Mouse (Mus musculus): Measurements from ENCODE around the gene Galnt7. TPM values are rescaled to one million over a fixed set of nuclear protein-coding genes. Genes with fewer than 3 reads are reported as not detected.

The Galnt7 gene
- polyA plus RNA-seq, 1 experiment from 2014 or later: 3.7 TPM

- Histone ChIP-seq H3K9ac (ENCODE audit: low read depth, low read length) (no peak overlapping the region), H3K27me3 (ENCODE audit: control insufficient read depth, insufficient read depth, low read depth, low read length) (no peaks in the 10 kb centered on the region), H3K4me2 (ENCODE audit: low read depth, low read length) (no peak overlapping the region), H3K9me3 (replicated peaks; ENCODE audit: control insufficient read depth, low read length) (no peaks in the 10 kb centered on the region), H3K4me3 (ENCODE audit: low read depth, low read length) (no peak overlapping the region), H3K36me3 (ENCODE audit: control insufficient read depth, insufficient read depth) (no peaks in the 10 kb centered on the region), H3K27ac (ENCODE audit: low read length) (no peak overlapping the region), H3K4me1 (ENCODE audit: control insufficient read depth, low read depth, low read length) (no peaks in the 10 kb centered on the region)
- ATAC-seq (ENCODE audit: low read depth): no peak
- 46% methylated on average over 15 of the region's 15 CpGs for WGBS (ENCODE audit: insufficient replicate concordance)
Measured at GRCm38 (mm10) chr8:57637599-57638280, 15.1 kb downstream of the Galnt7 start.

GRCm38 (mm10) chr8:57636698-57637097, 16.1 kb downstream of the Galnt7 start:
- H3K9ac ChIP-seq (ENCODE audit: low read depth, low read length): no peak overlapping the region
- H3K9me3 ChIP-seq (replicated peaks; ENCODE audit: control insufficient read depth, low read length): no peaks in the 10 kb centered on the region
- H3K4me2 ChIP-seq (ENCODE audit: low read depth, low read length): no peak overlapping the region
- no peak for ATAC-seq (ENCODE audit: low read depth)
- no peaks in the 10 kb centered on the region for H3K36me3 ChIP-seq (ENCODE audit: control insufficient read depth, insufficient read depth)
- no peaks in the 10 kb centered on the region for H3K4me1 ChIP-seq (ENCODE audit: control insufficient read depth, low read depth, low read length)
- H3K4me3 ChIP-seq (ENCODE audit: low read depth, low read length): no peak overlapping the region
- H3K27me3 ChIP-seq (ENCODE audit: control insufficient read depth, insufficient read depth, low read depth, low read length): no peaks in the 10 kb centered on the region
- WGBS (ENCODE audit: insufficient replicate concordance): 59% methylated on average over 11 of the region's 11 CpGs
- no peak overlapping the region for H3K27ac ChIP-seq (ENCODE audit: low read length)

DNA sequence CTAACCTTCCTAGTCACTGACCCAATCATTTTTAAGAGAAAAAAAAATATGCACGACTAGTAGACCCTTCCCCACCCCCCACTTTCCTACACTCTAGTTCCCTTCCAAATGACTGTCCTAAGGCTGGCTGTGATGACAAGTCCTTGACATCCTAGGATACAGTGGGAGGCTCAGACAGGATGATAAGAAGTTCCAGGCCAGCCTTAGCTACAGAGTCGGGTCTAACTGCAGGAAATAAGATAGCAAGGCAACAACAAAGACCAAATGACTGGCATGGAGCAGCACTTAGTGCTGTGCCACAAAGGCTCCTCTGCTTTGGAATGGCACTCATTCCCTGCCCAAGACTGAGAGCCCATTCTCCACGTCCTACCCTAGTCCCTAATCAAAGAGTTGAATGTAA, 16.6 kb downstream of the Galnt7 start:
- H3K4me2 ChIP-seq (ENCODE audit: low read depth, low read length): no peak overlapping the region
- no peaks in the 10 kb centered on the region for H3K9me3 ChIP-seq (replicated peaks; ENCODE audit: control insufficient read depth, low read length)
- H3K27me3 ChIP-seq (ENCODE audit: control insufficient read depth, insufficient read depth, low read depth, low read length): no peaks in the 10 kb centered on the region
- WGBS (ENCODE audit: insufficient replicate concordance): 26% methylated on average over 3 of the region's 3 CpGs
- no peak overlapping the region for H3K9ac ChIP-seq (ENCODE audit: low read depth, low read length)
- H3K36me3 ChIP-seq (ENCODE audit: control insufficient read depth, insufficient read depth): no peaks in the 10 kb centered on the region
- H3K27ac ChIP-seq (ENCODE audit: low read length): no peak overlapping the region
- no peak overlapping the region for H3K4me3 ChIP-seq (ENCODE audit: low read depth, low read length)
- no peak for ATAC-seq (ENCODE audit: low read depth)
- no peaks in the 10 kb centered on the region for H3K4me1 ChIP-seq (ENCODE audit: control insufficient read depth, low read depth, low read length)

DNA sequence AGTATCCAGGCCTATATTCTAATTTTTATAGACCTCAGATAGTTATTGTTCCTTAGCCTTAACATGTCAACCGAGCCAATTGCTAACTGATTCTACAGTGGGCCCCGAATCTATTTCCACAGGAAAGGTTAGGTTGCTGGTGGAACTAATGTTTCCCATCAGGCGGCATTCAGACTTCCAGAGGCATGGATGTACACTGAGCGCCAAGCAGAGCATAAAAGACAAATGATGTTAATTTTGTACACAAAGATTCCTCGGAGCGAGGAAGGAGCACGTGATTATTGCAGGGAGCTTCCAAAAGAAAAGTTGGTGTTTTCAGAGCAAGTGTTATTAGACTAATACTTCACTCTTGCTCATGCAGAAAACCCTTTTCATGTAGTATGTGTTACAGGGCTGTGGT, 21.1 kb downstream of the Galnt7 start:
- Histone ChIP-seq H3K4me3 (ENCODE audit: low read depth, low read length) (no peak overlapping the region), H3K27me3 (ENCODE audit: control insufficient read depth, insufficient read depth, low read depth, low read length) (no peaks in the 10 kb centered on the region), H3K9ac (ENCODE audit: low read depth, low read length) (no peak overlapping the region), H3K27ac (ENCODE audit: low read length) (no peak overlapping the region), H3K4me2 (ENCODE audit: low read depth, low read length) (no peak overlapping the region), H3K9me3 (replicated peaks; ENCODE audit: control insufficient read depth, low read length) (no peaks in the 10 kb centered on the region), H3K4me1 (ENCODE audit: control insufficient read depth, low read depth, low read length) (peaks cover 6% of the 10 kb centered on the region), H3K36me3 (ENCODE audit: control insufficient read depth, insufficient read depth) (no peaks in the 10 kb centered on the region)
- ATAC-seq (ENCODE audit: low read depth): no peak
- 80% methylated on average over 7 of the region's 7 CpGs for WGBS (ENCODE audit: insufficient replicate concordance)

GRCm38 (mm10) chr8:57630148-57630547, 22.7 kb downstream of the Galnt7 start:
- ATAC-seq (ENCODE audit: low read depth): no peak

DNA sequence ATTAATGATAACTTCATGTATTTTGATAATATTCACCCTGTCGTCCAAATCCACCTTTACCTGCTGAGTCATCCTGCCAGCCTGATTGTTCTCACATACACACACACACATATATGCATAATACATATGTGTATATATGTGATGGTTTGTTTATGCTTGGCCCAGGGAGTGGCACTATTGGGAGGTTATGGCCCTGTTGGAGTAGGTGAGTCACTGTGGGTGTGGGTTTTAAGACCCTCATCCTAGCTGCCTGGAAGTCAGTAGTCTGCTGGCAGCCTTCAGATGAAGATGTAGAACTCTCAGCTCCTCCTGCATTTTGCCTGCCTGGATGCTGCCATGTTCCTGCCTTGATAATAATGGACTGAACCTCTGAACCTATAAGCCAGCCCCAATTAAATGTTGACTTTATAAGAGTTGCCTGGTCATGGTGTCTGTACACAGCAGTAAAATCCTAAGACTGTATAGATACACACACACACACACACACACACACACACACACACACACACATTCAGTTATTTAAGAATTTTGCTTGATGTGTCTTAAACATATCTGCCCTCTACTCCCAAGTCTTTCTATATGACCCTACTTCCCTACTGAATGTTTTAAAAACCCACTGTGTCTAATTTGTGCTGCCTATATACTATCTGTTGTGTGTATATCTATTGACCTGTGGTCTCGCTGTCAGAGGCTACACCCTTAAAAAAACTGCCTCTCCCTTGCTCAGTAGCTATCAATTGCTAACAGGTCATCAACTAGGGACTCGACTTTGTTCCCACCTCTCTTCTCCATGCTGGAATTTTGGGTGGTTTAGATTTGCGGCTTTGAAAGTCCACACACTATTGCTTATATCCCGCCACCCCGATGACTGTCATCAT, 23.8 kb downstream of the Galnt7 start:
- H3K27ac ChIP-seq (ENCODE audit: low read length): no peak overlapping the region
- no peak overlapping the region for H3K4me3 ChIP-seq (ENCODE audit: low read depth, low read length)
- no peak overlapping the region for H3K9ac ChIP-seq (ENCODE audit: low read depth, low read length)
- peaks cover 6% of the 10 kb centered on the region for H3K4me1 ChIP-seq (ENCODE audit: control insufficient read depth, low read depth, low read length)
- H3K36me3 ChIP-seq (ENCODE audit: control insufficient read depth, insufficient read depth): no peaks in the 10 kb centered on the region
- H3K9me3 ChIP-seq (replicated peaks; ENCODE audit: control insufficient read depth, low read length): no peaks in the 10 kb centered on the region
- ATAC-seq (ENCODE audit: low read depth): peak; percentile 64
- no peaks in the 10 kb centered on the region for H3K27me3 ChIP-seq (ENCODE audit: control insufficient read depth, insufficient read depth, low read depth, low read length)
- 49% methylated on average over 6 of the region's 6 CpGs for WGBS (ENCODE audit: insufficient replicate concordance)
- H3K4me2 ChIP-seq (ENCODE audit: low read depth, low read length): no peak overlapping the region

More at GRCm38 (mm10) chr8:57630148-57630547, 22.7 kb downstream of the Galnt7 start:
- WGBS (ENCODE audit: insufficient replicate concordance): 71% methylated on average over 8 of the region's 8 CpGs
- Histone ChIP-seq H3K27me3 (ENCODE audit: control insufficient read depth, insufficient read depth, low read depth, low read length) (no peaks in the 10 kb centered on the region), H3K27ac (ENCODE audit: low read length) (no peak overlapping the region), H3K9ac (ENCODE audit: low read depth, low read length) (no peak overlapping the region), H3K4me3 (ENCODE audit: low read depth, low read length) (no peak overlapping the region), H3K9me3 (replicated peaks; ENCODE audit: control insufficient read depth, low read length) (no peaks in the 10 kb centered on the region), H3K4me2 (ENCODE audit: low read depth, low read length) (no peak overlapping the region), H3K4me1 (ENCODE audit: control insufficient read depth, low read depth, low read length) (peaks cover 6% of the 10 kb centered on the region), H3K36me3 (ENCODE audit: control insufficient read depth, insufficient read depth) (no peaks in the 10 kb centered on the region)

GRCm38 (mm10) chr8:57627946-57628786, 24.7 kb downstream of the Galnt7 start:
- no peak for ATAC-seq (ENCODE audit: low read depth)
- H3K4me3 ChIP-seq (ENCODE audit: low read depth, low read length): no peak overlapping the region
- no peaks in the 10 kb centered on the region for H3K36me3 ChIP-seq (ENCODE audit: control insufficient read depth, insufficient read depth)
- H3K9ac ChIP-seq (ENCODE audit: low read depth, low read length): no peak overlapping the region
- H3K27ac ChIP-seq (ENCODE audit: low read length): no peak overlapping the region
- H3K4me1 ChIP-seq (ENCODE audit: control insufficient read depth, low read depth, low read length): peaks cover 6% of the 10 kb centered on the region
- WGBS (ENCODE audit: insufficient replicate concordance): 55% methylated on average over 5 of the region's 5 CpGs
- H3K27me3 ChIP-seq (ENCODE audit: control insufficient read depth, insufficient read depth, low read depth, low read length): no peaks in the 10 kb centered on the region
- H3K9me3 ChIP-seq (replicated peaks; ENCODE audit: control insufficient read depth, low read length): no peaks in the 10 kb centered on the region
- H3K4me2 ChIP-seq (ENCODE audit: low read depth, low read length): no peak overlapping the region

- Histone ChIP-seq H3K36me3 (ENCODE audit: control insufficient read depth, insufficient read depth) (no peaks in the 10 kb centered on the region), H3K27me3 (ENCODE audit: control insufficient read depth, insufficient read depth, low read depth, low read length) (no peaks in the 10 kb centered on the region), H3K27ac (ENCODE audit: low read length) (no peak overlapping the region), H3K4me1 (ENCODE audit: control insufficient read depth, low read depth, low read length) (peaks cover 6% of the 10 kb centered on the region), H3K4me2 (ENCODE audit: low read depth, low read length) (no peak overlapping the region), H3K9me3 (replicated peaks; ENCODE audit: control insufficient read depth, low read length) (no peaks in the 10 kb centered on the region), H3K4me3 (ENCODE audit: low read depth, low read length) (no peak overlapping the region), H3K9ac (ENCODE audit: low read depth, low read length) (no peak overlapping the region)
- ATAC-seq (ENCODE audit: low read depth): no peak
- WGBS (ENCODE audit: insufficient replicate concordance): 72% methylated on average over 4 of the region's 4 CpGs
Measured at GRCm38 (mm10) chr8:57623955-57624354, 28.9 kb downstream of the Galnt7 start.

Data from liver, embryonic 16.5 days (tissue).